Mouse (Mus musculus) right cerebral cortex, postnatal 4 days (tissue): Measurements from ENCODE around the gene Thbs4.
"Not testable (repeated sequence)": the region's sequence is repeated elsewhere in the genome, so short reads cannot be mapped to it uniquely, and the experiment has no call there.

Experiments
- DNase-seq: peaks from one replicate; pipeline ENCODE4 v3.0.0-alpha.2; 2022

The Thbs4 gene

DNA sequence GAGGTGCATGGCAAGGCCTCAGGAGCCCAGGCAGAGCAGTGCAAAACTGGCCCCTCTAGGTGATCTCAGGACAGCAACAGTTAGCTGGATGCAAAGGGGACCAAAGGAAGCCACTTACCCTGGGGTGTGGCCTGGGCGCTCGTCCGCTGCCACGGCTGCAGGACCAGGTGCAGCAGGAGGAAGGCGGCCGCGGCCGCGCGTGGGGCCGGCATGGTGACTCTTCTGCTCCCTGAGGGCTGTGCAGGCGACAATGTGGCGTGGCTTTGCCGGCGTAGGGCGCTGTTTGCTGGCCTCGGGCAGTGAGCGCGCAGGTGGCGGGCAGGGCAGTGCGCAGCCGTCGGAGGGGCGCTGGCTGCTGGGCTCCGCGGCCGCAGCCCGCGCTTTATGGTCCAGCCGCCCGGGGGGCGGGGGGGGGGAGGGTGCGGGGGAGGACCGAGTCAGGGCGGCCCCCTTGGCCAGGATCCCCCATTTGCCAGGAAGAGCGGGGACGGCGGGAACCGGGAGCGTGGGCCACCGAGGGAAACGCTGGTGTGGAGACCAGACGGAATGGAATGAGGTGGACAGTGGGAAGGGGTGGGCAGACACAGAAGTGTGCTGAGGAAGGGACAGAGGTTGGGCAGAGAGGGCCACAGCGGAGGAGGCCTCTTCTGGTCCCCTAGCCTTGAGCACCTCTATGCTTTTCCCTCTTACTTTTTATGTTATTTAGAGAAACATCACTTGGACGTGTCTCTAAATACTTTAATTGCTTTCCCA, at the start of gene Thbs4:
TSS of gene Thbs4 (minus strand) at position 357 of the 753 bp plus-strand sequence.
- no peak for DNase-seq

DNA sequence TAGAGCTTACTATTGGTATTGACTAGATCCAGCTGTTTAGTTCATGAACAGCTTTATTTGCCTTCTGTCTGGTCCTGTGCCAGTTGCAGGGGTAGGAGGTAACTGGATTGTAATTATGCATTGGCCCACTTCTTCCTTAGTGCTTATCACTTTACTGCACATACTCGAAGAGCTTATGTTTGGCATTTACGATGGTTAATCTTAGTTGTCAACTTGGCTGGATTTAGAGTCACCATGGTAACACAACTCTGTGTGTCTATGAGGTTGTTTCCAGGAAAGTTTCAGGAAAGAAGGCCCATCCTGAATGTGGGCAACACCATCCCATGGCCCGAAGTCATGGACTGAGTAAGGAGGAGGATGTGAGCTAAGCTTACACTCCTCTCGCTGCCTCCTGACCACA, 38.5 kb upstream of the Thbs4 start:
- DNase-seq: no peak

DNA sequence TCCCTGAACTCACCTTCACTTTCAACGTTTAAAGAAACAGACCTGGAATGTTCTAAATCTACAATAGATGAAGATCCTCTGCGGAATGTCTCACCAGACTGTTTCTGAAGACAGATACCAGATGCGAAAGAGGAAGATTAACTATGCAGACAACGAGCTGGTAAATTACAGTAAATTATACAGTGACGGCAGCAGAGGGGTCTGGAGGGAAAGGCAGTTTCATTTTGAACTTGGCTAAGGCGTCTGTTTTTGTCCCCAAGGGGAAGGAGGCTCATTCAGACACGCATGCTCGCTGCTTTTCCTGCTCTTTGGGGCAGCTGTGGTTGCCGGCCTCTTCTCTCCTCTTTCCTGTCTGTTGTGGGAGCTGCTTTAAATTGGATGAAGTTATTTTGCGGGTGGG, 34.2 kb upstream of the Thbs4 start:
- peak; percentile 18 for DNase-seq

DNA sequence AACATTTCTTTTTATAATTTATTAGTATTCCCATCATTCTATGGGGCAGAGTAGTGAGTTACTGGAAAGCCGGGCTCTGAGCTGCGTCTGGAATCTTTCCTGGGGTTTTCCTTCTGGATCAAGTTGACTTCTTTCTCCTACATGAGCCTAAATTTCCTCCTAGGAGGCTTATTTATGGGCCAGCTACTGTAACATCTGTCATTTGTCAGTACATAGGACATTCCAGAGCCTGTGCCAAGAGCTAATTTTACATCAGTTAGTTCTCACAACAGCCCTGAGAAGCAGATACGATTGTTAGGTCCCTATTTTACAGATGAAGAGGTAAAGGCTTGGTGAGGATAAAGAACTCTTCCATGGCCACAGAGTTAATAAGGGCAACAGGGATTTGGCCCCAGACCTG, 22.7 kb upstream of the Thbs4 start:
- DNase-seq: no peak

DNA sequence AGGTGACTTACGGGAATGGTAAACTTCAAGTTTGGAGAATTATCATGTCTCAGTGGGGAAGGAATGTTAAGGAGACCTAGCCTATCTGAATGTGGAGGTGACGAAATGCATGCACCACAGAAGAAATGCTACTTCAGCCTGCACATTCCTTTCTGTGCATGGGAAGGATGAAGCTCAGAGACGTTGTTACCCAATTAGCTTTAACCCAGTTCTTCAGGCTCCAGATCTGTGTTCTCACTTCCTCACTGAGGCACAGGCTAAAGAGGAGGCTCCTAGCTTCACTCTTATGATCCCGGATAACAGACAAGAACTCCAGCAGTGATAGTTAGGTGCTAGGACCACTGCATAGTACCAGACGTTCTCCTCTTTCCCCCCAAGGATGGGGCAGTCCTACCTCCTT, 21.7 kb upstream of the Thbs4 start:
- DNase-seq: no peak

DNA sequence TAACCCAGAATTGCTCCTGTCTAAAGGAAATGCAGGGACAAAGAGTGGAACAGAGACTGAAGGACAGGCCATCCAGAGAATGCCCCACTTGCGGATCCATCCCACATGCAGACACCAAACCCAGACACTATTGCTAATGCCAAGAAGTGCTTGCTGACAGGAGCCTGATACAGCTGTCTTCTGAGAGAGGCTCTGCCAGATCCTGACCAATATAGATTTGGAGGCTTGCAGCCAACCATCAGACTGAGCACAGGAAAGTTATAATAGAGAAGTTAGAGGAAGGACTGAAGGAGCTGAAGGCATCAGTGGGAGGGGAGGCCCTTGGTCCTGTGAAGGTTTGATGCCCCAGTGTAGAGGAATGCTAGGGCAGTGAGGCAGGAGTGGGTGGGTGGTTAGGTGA, 16.0 kb upstream of the Thbs4 start:
- not testable (repeated sequence) for DNase-seq

DNA sequence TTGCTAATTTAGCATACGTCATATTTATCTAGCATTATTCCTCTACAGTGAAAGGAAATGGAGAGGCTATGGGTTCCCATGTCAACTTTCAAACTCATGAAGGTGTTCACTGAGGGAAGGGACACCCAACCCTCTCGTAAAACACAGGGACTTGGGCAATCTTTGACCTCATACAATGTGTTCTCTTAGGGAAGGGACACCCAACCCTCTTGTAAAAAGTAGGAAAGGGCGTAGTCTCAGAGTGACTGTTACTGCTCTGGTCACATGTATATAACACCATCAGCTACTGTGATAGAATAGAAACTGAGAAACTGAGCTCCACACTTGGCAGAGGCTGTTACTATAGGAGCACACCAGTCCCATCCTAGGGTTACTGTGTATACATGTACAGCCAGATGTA, 13.2 kb upstream of the Thbs4 start:
- no peak for DNase-seq

DNA sequence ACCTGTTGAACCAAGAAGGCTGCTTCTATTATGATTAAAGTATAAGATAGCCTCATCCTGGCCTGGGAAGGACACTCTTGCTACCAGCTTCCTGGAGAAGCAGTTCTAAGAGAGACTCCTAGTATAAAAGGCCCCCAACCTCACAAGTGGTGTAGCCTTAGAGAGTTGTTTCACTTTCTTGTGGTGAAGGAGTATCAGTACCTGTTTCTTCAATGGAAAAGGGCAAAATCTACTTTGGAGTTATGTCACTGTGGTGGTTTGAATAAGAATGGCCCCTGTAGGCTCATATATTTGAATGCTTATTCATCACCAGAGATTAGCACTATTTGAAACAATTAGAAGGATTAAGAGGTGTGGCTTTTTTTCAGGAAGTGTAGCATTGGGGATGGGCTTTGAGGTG, 12.2 kb upstream of the Thbs4 start:
- no peak for DNase-seq

DNA sequence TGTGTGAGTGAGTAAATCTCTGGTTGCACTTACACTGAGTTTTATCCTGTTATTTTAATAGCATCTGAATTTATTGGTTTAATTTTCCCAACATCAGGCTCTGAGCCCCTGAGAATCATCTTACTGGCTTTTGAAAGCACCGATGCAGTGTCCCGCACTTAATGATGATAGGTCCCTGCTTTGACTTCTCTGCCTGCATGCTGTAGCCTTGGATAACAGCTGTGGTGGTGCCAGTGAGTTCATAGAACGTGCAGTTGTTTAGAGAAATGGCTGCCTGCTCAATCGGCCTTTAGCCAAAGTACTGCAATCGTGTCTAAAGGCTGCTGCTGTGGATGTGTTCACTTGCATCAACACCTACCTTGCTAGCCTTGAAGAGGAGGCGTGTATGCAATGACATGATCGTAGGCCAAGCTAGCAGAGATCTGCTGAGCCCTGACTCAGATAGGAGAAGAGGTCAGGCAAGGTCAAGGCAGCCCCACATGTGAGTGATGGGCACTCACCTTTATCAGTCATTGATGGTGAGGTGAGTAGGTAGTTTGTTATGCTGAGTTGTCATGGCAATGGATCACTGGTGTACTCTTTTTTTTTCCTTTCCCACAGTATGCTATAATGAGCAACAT, 4.8 kb upstream of the Thbs4 start:
- no peak for DNase-seq

DNA sequence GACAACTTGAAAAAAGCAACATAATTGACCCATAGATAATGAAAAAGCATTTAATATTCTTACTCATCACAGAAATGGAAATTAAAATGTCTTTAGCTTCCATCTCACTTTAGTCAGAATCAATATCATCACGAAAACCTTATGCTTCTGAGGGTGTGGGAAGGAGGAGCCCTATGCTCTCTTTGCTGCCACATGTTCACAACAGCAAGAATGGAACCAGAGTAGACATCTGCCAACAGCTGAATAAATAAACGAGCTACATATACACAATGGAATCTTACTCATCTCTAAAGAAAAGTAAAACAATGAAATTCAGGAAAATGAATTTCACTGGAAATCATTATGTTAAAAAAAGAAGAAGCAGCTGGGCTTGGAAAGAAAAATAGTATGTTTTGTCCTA, 4.2 kb upstream of the Thbs4 start:
- no peak for DNase-seq

DNA sequence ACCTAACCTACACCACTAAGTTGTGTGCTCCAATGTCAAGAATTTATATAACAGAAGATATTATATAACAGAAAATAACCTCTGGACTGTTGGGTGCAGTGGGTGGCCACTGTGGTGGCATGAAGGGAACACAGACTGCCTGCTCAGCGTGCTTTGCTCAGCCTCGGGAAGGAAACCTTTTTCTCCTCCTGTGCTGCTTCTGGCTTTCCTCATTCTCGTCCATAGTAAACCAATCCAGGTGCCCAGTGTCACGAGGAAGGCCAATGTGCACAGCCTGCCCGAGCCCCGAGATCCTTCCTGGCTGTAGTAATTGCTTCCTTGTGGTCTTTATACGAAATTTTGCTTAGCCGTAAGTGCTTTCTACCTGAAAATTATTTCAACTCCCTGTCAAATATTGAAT, 982 bp downstream of the Thbs4 start:
- DNase-seq: no peak

DNA sequence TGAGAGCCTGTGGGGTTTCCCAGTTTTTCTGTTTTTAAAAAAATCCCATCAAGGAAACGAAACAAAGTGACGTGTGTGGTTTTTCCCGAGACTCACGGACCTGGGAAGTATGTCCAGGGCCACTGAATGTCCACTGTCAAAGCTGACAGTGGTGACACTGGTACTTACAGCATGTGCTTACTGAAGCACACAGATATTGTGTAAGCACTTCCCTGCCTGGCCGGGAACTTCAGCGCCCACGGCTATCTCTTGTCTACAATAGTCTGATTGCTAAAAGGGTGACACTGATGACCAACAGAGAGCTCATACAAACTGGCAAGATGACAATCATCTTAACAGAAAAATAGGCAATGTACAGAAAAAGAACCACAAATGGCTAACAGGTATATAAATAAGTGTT, 3.1 kb downstream of the Thbs4 start:
- DNase-seq: no peak

DNA sequence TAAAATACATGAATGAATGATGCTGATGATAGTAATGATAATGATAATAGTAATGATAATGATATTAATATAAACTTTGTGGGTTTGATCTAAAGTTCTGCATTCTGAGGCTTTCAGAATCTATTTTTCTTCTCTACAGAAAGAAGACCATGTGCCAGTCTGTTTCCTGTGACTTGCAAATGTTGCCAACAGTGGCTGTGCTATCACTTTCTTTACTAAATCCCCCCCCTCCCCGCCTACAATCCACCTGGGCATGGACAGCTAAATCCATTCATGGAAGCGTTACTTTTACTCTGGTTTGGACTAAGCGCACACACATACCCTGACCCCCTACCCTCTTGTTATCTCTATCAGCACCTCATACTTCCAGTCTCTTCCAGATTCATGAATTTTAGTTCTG, 10.3 kb downstream of the Thbs4 start:
- no peak for DNase-seq

DNA sequence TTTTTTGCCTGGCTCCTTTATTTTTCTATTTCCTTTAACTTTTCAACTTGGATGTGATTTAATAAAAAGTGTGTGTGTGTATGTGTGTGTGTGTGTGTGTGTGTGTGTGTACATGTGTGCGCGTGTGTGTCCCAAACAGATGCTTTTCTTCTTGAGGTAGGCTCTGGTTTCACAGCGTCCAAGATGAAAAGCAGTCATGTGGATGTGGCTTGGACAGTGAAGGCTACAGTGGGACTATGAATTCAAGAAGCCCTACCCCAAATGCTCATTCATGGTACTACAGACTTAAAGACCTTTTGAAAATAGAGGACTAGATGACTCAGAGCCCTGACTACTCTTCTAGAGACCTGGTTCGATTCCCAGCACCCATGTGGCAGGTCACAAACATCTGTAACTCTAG, 11.1 kb downstream of the Thbs4 start:
- DNase-seq: no peak

DNA sequence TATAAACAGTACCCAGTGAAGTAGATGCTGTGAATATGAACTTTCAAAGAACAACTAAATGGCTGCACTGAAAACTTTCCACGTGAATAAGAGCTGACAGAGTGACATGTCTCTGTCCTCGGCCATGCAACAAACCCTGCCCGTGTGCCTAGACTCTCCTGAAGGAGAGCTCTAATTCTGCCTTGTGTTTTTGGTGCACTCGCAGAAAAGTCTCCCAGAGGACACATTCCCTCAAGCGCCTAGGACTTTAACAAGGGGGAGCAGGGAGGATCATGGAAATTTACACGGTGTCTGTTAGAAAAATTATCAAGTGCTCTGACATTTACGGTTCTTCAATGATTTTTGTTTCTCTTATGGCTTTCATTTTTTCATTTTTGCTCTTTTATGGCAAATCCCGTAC, 13.7 kb downstream of the Thbs4 start:
- no peak for DNase-seq

DNA sequence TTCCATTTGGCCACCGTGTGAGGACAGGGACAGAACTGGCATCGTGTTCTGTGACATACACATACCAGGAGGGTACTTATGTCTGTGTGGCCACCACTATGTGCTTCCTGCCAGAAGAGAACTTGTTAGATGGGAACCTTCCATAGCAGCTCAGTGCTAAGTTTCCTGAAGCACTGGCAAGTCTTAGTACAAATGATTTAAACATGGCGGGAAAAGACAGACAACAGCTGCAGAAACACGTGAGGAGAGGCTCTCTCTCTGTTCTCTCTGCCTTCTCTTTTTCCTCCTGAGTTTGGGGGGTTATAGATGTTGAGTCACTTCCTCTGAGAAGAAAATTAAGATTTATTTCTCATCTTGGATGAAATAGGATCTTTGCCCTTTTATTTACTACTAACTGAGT, 14.5 kb downstream of the Thbs4 start:
- no peak for DNase-seq

DNA sequence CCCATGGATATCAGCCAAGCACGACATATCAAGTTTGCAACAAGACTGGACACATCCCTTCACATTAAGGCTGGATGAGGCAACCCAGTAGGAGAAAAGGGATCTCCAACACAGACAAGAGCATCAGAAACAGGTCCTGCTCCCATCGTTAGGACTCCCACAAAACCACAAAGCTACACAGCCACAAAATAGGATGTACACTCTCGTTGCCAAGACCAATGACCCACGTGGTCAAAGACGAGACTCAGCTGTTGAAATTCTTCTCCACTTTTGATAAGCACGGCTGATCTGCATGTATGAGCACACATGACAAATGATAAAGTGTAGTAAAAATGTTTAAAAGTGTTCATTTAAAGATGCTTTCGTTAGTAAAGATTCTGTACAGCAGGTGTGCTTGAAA, 16.0 kb downstream of the Thbs4 start:
- no peak for DNase-seq

DNA sequence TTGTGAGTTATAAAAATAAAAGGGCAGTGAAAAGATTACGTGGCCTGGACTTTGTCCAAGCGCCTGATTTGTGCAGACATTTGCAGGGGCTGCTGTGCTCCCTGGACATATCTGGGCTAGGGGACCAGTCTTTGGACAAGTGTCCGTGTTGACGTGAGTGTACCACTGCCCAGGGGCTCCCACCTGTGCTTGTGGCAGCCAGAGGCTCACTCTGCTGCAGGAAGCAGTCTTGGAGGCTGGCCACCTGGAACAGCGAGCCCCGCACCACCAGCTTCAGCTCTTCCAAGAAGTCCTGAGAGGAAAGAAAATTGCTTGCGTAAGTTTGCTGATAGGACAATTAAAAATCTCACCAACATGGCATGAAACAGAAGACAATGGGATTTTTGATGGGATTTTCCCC, 18.7 kb downstream of the Thbs4 start:
- no peak for DNase-seq

DNA sequence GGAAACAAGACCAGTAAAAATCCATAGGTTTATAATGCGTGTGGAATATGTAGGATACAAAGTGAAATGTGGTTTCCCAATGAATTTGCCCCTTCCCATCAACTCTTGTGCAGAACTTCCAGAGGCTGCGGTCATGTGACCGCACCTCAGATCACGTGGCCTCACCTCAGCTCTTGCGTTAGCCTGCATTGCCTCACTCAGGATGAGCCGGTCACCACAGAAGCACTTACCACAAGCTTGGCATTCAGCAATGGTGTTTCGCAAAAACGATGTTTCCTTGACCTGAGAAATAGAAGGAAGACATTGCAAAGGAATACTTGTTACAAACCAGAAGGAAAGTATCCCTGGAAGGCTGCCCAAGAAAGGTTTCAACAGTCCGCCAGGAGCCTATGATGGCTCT, 19.7 kb downstream of the Thbs4 start:
- no peak for DNase-seq

DNA sequence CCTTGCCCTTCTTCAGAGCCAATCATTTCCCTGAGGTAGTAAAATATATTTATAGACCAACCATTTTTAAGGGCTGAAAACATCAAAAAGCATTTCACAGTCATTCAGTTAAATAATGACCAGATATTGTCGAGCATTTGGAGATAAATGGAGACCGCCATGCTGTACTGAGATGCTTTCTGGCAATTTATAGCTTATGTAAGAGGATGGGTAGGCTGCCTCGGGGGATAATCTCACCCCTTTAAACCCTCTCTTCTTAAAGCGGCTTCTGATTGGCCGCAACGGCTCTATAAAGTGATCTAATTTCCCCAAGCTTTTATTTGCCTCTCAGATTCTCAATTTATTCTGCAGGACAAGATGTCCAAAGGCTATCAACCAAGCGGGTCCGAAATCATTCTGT, 22.1 kb downstream of the Thbs4 start:
- DNase-seq: no peak

DNA sequence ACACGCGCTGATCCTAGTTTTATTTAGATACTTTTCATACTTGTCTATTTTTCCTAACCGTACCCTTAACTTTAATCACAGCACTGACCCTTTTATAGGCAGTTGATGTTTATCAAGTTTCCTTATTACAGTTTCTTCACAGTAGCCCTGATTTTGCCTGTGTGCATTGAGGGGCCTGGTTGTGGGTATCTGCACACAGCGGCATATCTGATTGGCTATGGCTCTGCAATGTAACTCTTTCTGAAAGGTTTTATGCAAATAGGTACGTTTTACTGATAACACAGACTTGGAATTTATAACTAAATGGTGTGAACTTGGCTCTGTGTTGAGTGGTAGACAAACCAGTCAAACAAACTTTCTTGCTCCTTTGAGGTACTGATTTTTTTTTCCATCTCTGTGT, 23.1 kb downstream of the Thbs4 start:
- no peak for DNase-seq

DNA sequence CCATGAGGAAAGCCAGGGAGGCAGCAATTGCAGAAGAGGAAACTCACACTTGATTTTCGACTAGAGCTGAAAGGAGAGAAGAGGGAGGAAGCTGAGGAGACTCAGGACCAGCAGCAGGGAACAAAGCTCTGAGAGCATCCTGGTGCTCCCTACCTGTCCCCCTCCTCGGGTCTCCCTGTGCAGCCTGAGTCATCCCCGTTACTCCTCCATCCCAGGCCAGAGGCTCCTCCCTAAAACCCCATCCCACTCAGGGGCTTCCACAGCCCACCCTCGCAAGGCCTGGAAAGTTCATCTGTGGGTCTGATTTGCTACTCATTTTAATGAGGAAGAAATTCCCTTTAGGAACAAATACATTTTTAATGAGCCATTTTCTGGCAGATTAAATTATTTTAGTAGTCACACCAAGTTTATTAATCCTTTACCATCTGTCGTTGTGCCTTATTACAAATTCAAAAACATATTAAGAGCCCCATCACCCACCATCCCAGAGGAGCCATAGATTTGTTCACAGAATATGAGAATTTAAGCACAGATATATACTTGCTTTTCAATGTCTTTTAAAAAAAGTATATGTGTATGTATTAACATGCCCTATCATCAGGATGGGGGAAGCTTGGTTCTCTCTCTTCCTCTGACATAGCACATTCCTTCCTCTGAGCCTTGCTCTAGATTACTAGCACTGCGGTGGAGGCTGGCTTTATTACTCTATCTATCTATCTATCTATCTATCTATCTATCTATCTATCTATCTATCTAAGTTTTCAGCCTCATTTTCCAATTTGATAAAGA, 29.0 kb downstream of the Thbs4 start:
- no peak for DNase-seq

DNA sequence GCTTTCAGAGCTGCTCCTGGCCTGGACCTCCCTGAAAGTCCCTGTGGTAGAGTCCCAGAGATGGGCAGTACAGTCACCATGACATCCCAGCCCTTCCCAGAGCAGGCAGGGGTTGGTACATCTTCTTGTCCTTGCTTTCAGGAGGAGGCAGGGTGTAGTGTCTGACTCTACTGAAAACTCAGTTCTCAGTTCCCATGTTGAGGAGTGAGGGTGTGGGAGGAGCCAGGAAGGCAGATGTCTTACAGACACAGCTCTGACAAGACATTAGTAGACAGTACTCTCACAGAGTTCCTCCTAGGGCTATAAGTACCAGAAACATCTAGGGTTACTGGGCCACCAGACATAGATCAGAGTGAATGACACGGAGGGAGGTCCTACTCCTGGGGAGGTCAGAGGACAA, 32.3 kb downstream of the Thbs4 start:
- no peak for DNase-seq

DNA sequence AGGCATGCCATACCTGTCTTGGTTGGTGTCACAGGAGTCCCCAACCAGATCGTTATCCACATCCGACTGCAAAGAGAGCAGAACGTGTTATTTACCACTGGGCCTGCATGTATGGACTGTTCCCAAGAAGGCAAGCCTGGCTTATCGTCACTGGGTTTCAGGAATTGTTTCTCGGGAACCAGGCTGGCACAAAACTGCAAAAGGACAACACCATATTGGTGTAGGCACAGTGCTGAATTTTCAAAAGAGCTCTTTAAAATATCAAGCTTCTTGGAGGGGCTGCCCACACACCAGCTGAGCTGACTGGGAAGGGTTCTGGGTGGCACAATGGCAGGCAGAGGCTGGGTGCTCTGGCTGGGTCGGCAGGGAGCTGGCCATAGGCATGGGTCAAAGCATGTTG, 34.1 kb downstream of the Thbs4 start:
- DNase-seq: no peak
